Mouse (Mus musculus): ENCODE measurements around the gene Mrgprf. TPM values are rescaled to one million over a fixed set of nuclear protein-coding genes. Genes with fewer than 3 reads are reported as not detected.
A peak's percentile ranks its signal among the peaks of the same experiment; 100 is the strongest.

Mrgprf gene
- polyA plus RNA-seq, 2 experiments = 7.0 to 8.4 TPM

- no peak overlapping the region for H3K9ac ChIP-seq (ENCODE audit: low read depth, low read length, severe bottlenecking)
- H3K4me3 ChIP-seq (replicated peaks; ENCODE audit: low read length) = no peak overlapping the region
- H3K4me2 ChIP-seq (replicated peaks; ENCODE audit: low read depth, low read length, severe bottlenecking) = no peak overlapping the region
- no peaks in the 10 kb centered on the region for H3K9me3 ChIP-seq (ENCODE audit: control insufficient read depth, low read length)
- 0 out of 2 replicates have a peak, but pooled peaks cover 6% of the 10 kb centered on the region for H3K4me1 ChIP-seq (ENCODE audit: control insufficient read depth, insufficient read depth, low read length)
- no peak for TF ChIP-seq POLR2A (IDR thresholded peaks at IDR 0.05; ENCODE audit: borderline replicate concordance, extremely low read depth, insufficient read depth, insufficient read length)
- no peaks in the 10 kb centered on the region for H3K36me3 ChIP-seq (ENCODE audit: control insufficient read depth, insufficient read depth, low read length)
- DNase-seq (ENCODE audit: low spot score) (no peak), ATAC-seq (ENCODE audit: low FRiP score, low read depth) (no peak)
- WGBS = 94% methylated on average over 2 of the region's 2 CpGs
- H3K27ac ChIP-seq (replicated peaks; ENCODE audit: low read depth, low read length) = no peak overlapping the region
- H3K27me3 ChIP-seq (ENCODE audit: control insufficient read depth, insufficient read depth, low read length) = no peaks in the 10 kb centered on the region
These were observed 8.8 kb upstream of the Mrgprf start for GRCm38 (mm10) chr7:145291847-145292246.

- WGBS = 57% methylated on average over 2 of the region's 2 CpGs
- no peak for ATAC-seq (ENCODE audit: low FRiP score, low read depth)
These were observed 7.9 kb upstream of the Mrgprf start for GRCm38 (mm10) chr7:145292726-145293125.

DNA sequence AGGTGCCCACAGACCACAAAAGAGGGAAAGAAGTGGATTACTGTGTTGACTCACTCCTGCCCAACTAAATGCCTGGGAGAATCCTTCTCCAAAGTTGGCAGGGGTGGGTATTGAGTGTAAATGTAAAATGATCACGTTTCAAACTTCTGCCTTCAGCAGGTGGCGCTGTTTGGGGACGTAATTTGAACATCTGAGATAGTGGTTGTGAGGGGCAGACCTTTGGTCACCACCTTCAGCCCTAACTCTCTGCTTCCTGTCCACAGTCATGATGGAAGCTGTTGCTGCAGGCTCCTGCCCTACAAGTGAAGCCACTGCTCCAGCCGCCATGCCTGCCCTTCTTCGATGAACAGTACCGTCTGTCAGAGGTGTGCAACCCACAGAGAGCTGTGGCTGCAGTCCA, 6.8 kb upstream of the Mrgprf start:
- Histone ChIP-seq H3K9me3 (ENCODE audit: control insufficient read depth, low read length) (no peaks in the 10 kb centered on the region), H3K4me3 (replicated peaks; ENCODE audit: low read length) (no peak overlapping the region), H3K4me1 (ENCODE audit: control insufficient read depth, insufficient read depth, low read length) (0 out of 2 replicates have a peak, but pooled peaks cover 6% of the 10 kb centered on the region), H3K36me3 (ENCODE audit: control insufficient read depth, insufficient read depth, low read length) (no peaks in the 10 kb centered on the region), H3K27me3 (ENCODE audit: control insufficient read depth, insufficient read depth, low read length) (no peaks in the 10 kb centered on the region), H3K9ac (ENCODE audit: low read depth, low read length, severe bottlenecking) (no peak overlapping the region), H3K27ac (replicated peaks; ENCODE audit: low read depth, low read length) (no peak overlapping the region), H3K4me2 (replicated peaks; ENCODE audit: low read depth, low read length, severe bottlenecking) (no peak overlapping the region)
- WGBS = 29% methylated on average over 6 of the region's 6 CpGs
- DNase-seq (ENCODE audit: low spot score) = no peak
- ATAC-seq (ENCODE audit: low FRiP score, low read depth) = no peak
- TF ChIP-seq POLR2A (IDR thresholded peaks at IDR 0.05; ENCODE audit: borderline replicate concordance, extremely low read depth, insufficient read depth, insufficient read length) = no peak

More at GRCm38 (mm10) chr7:145292726-145293125, 7.9 kb upstream of the Mrgprf start:
- TF ChIP-seq POLR2A (IDR thresholded peaks at IDR 0.05; ENCODE audit: borderline replicate concordance, extremely low read depth, insufficient read depth, insufficient read length) = no peak
- no peaks in the 10 kb centered on the region for H3K27me3 ChIP-seq (ENCODE audit: control insufficient read depth, insufficient read depth, low read length)
- no peak overlapping the region for H3K4me2 ChIP-seq (replicated peaks; ENCODE audit: low read depth, low read length, severe bottlenecking)
- DNase-seq (ENCODE audit: low spot score) = no peak
- H3K27ac ChIP-seq (replicated peaks; ENCODE audit: low read depth, low read length) = no peak overlapping the region
- H3K9me3 ChIP-seq (ENCODE audit: control insufficient read depth, low read length) = no peaks in the 10 kb centered on the region
- no peak overlapping the region for H3K4me3 ChIP-seq (replicated peaks; ENCODE audit: low read length)
- H3K4me1 ChIP-seq (ENCODE audit: control insufficient read depth, insufficient read depth, low read length) = 0 out of 2 replicates have a peak, but pooled peaks cover 6% of the 10 kb centered on the region
- no peaks in the 10 kb centered on the region for H3K36me3 ChIP-seq (ENCODE audit: control insufficient read depth, insufficient read depth, low read length)
- H3K9ac ChIP-seq (ENCODE audit: low read depth, low read length, severe bottlenecking) = no peak overlapping the region

DNA sequence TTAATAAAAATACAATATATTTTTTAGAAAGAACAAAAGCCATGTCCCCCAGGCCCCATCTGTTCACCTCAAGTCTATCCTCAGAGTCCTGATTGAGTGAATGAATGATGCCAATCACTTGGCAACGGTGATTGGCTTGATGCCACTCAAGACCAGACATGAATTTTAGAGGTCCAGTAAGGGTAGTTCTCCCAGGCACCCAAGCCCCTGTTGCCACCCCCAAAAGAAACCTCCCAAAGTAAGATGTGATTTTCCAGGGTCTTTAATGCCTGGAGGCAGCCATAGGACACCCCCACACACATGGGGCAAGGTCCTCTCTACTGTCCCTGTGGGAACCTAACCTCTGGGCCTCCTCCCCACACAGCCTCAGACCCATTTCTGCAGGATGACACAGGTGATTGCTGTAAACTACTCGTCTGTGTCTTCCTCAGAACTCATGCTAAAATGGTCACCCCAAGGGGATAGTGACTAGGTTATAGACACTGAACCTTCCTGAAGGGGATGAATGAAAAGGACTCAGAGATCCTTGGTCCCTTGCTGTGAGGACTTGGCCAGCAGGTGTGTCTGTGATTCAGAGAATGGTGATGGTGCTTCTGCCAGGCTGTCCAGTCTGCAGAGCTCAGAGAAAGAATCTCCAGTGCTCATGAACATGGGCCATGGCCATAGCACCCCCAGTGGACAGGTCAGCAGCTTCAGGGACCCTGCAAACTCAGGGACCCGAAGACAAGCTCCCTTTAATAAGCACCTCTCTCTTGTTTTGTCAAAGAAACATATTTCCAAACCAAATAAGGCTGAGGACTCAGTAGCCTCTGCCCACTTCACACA, 1.8 kb upstream of the Mrgprf start:
- no peak for TF ChIP-seq POLR2A (IDR thresholded peaks at IDR 0.05; ENCODE audit: borderline replicate concordance, extremely low read depth, insufficient read depth, insufficient read length)
- Histone ChIP-seq H3K9ac (ENCODE audit: low read depth, low read length, severe bottlenecking) (no peak overlapping the region), H3K36me3 (ENCODE audit: control insufficient read depth, insufficient read depth, low read length) (no peaks in the 10 kb centered on the region), H3K27me3 (ENCODE audit: control insufficient read depth, insufficient read depth, low read length) (no peaks in the 10 kb centered on the region), H3K4me2 (replicated peaks; ENCODE audit: low read depth, low read length, severe bottlenecking) (no peak overlapping the region), H3K9me3 (ENCODE audit: control insufficient read depth, low read length) (no peaks in the 10 kb centered on the region), H3K27ac (replicated peaks; ENCODE audit: low read depth, low read length) (no peak overlapping the region), H3K4me1 (ENCODE audit: control insufficient read depth, insufficient read depth, low read length) (peaks cover 26% of the 10 kb centered on the region), H3K4me3 (replicated peaks; ENCODE audit: low read length) (no peak overlapping the region)
- no peak for DNase-seq (ENCODE audit: low spot score)
- ATAC-seq (ENCODE audit: low FRiP score, low read depth) = no peak
- 65% methylated on average over 3 of the region's 3 CpGs for WGBS

GRCm38 (mm10) chr7:145299562-145300320, 887 bp upstream of the Mrgprf start:
- Histone ChIP-seq H3K36me3 (ENCODE audit: control insufficient read depth, insufficient read depth, low read length) (no peaks in the 10 kb centered on the region), H3K9ac (ENCODE audit: low read depth, low read length, severe bottlenecking) (no peak overlapping the region), H3K4me2 (replicated peaks; ENCODE audit: low read depth, low read length, severe bottlenecking) (no peak overlapping the region), H3K9me3 (ENCODE audit: control insufficient read depth, low read length) (no peaks in the 10 kb centered on the region), H3K27me3 (ENCODE audit: control insufficient read depth, insufficient read depth, low read length) (no peaks in the 10 kb centered on the region), H3K4me1 (ENCODE audit: control insufficient read depth, insufficient read depth, low read length) (peaks cover 26% of the 10 kb centered on the region), H3K4me3 (replicated peaks; ENCODE audit: low read length) (no peak overlapping the region), H3K27ac (replicated peaks; ENCODE audit: low read depth, low read length) (no peak overlapping the region)
- ATAC-seq (ENCODE audit: low FRiP score, low read depth) (no peak), DNase-seq (ENCODE audit: low spot score) (peak; percentile 59)
- 63% methylated on average over 7 of the region's 7 CpGs for WGBS
- no peak for TF ChIP-seq POLR2A (IDR thresholded peaks at IDR 0.05; ENCODE audit: borderline replicate concordance, extremely low read depth, insufficient read depth, insufficient read length)

Measured in limb, embryonic 14.5 days (tissue).